13 mouse cellular contexts compared by ENCODE assay signal in genomic region chr2:73080084-73080483, GRCm38 (mm10).
A peak's percentile ranks its signal among the peaks of the same experiment; 100 is the strongest.
DNase-seq lines count a peak whose midpoint lies in the region; ATAC-seq and TF ChIP-seq lines count a peak whose summit lies in the region.
"Had no signal": no experiment of that assay in that cellular context is flagged by ENCODE, and none has a peak within 500 bp of the region (broad histone marks: within the 10 kb centered on the region; RNA-seq: fewer than 3 reads in every experiment).

No protein-coding gene starts in this region.

- ATAC-seq in kidney, postnatal 0 days (replicated peaks; ENCODE audit: low FRiP score, low read depth): no peak

- no peaks in the 10 kb centered on the region for H3K9me3 ChIP-seq in kidney, postnatal 0 days (replicated peaks; ENCODE audit: low read length)
- H3K9me3 ChIP-seq: lung, embryonic 15.5 days had no signal

- intact Hi-C loops in left cerebral cortex, postnatal 10 days (cut with DNase I): no loop called here

- no peaks in the 10 kb centered on the region for H3K27me3 ChIP-seq in kidney, postnatal 0 days (ENCODE audit: insufficient read depth, low read length)
- H3K27me3 ChIP-seq: heart, embryonic 13.5 days; lung, embryonic 15.5 days had no signal

- no peak overlapping the region for H3K4me3 ChIP-seq in kidney, postnatal 0 days (replicated peaks; ENCODE audit: low read depth, low read length)
- H3K4me3 ChIP-seq: heart, embryonic 13.5 days; lung, embryonic 15.5 days; myocyte had no signal

- peak; percentile 49; the same call in 1 of the 2 replicates for TF ChIP-seq CTCF in kidney, postnatal 0 days (IDR thresholded peaks at IDR 0.05; ENCODE audit: low read depth)

- H3K4me2 ChIP-seq in kidney, postnatal 0 days (ENCODE audit: low read length): no peak overlapping the region
- H3K4me2 ChIP-seq: heart, embryonic 13.5 days; lung, embryonic 15.5 days had no signal

- H3K9ac ChIP-seq in kidney, postnatal 0 days (ENCODE audit: low read depth, low read length): no peak overlapping the region
- H3K9ac ChIP-seq: heart, embryonic 13.5 days; lung, embryonic 15.5 days had no signal

- DNase-seq in kidney, postnatal 0 days (ENCODE audit: low spot score): no peak
- no peak for DNase-seq in kidney, postnatal 14 days
- peak; percentile 20 for DNase-seq in thymus, postnatal 0 days (ENCODE audit: low spot score)
- DNase-seq in thymus, postnatal 14 days: no peak
- DNase-seq in brain, adult 2 months (ENCODE audit: low read depth, low spot score): peak; percentile 23
- no peak for DNase-seq in left cerebral cortex, adult 8-10 months (ENCODE audit: low spot score in 2 of 2)
- DNase-seq in left cerebral cortex, postnatal 10 days (ENCODE audit: extremely low spot score in 1 of 2, low spot score in 2 of 2): no peak
- no peak for DNase-seq in kidney, postnatal 25 days
- DNase-seq: cerebellum, postnatal 10 days; kidney, postnatal 36 days had no signal

- 0 out of 2 replicates have a peak, but pooled peaks cover 3% of the 10 kb centered on the region for H3K4me1 ChIP-seq in kidney, postnatal 0 days (replicated peaks; ENCODE audit: insufficient read depth, low read length)

- H3K27ac ChIP-seq in kidney, postnatal 0 days: no peak overlapping the region
- H3K27ac ChIP-seq: heart, embryonic 13.5 days; lung, embryonic 15.5 days had no signal

- 93% methylated on average over 2 of the region's 2 CpGs for WGBS in kidney, postnatal 0 days

- no peaks in the 10 kb centered on the region for H3K36me3 ChIP-seq in kidney, postnatal 0 days (ENCODE audit: insufficient read depth, low read length)
- H3K36me3 ChIP-seq: heart, embryonic 13.5 days; lung, embryonic 15.5 days had no signal

Comparison
In these comparisons a context has a peak if more than half of its experiments do, and no peak if none do; other contexts are left out.
1. DNase-seq: peak in thymus, postnatal 0 days (single experiment) and brain, adult 2 months (single experiment); none in kidney, postnatal 0 days (single experiment), kidney, postnatal 14 days (single experiment), thymus, postnatal 14 days (single experiment), left cerebral cortex, adult 8-10 months (0 of 2), left cerebral cortex, postnatal 10 days (0 of 2) and kidney, postnatal 25 days (0 of 2).